Mouse (Mus musculus): ENCODE measurements around the gene Gjc1. TPM values are rescaled to one million over a fixed set of nuclear protein-coding genes. Genes with fewer than 3 reads are reported as not detected.

Gjc1 gene
- polyA plus RNA-seq, 1 experiment from 2014 or later = 37.0 TPM

GRCm38 (mm10) chr11:102783443-102783842 lies 36.1 kb downstream of the Gjc1 start:
- ATAC-seq = no peak
- WGBS = 54% methylated on average over 7 of the region's 7 CpGs

GRCm38 (mm10) chr11:102781523-102781922 lies 38.0 kb downstream of the Gjc1 start:
- DNase-seq (ENCODE audit: low spot score) (no peak), ATAC-seq (no peak)
- H3K9me3 ChIP-seq (ENCODE audit: low read length) = no peaks in the 10 kb centered on the region
- H3K4me2 ChIP-seq (replicated peaks; ENCODE audit: low read depth, low read length) = no peak overlapping the region
- no peak for TF ChIP-seq EP300 (IDR thresholded peaks at IDR 0.05)
- no peak for TF ChIP-seq CTCF (IDR thresholded peaks at IDR 0.05)
- H3K36me3 ChIP-seq (ENCODE audit: insufficient read depth, low read length) = no peaks in the 10 kb centered on the region
- peaks cover 11% of the 10 kb centered on the region for H3K4me1 ChIP-seq (ENCODE audit: insufficient read depth, low read depth, low read length)
- no peaks in the 10 kb centered on the region for H3K27me3 ChIP-seq (replicated peaks; ENCODE audit: insufficient read depth, low read length)
- H3K27ac ChIP-seq (ENCODE audit: low read length) = no peak overlapping the region
- 90% methylated on average over 4 of the region's 4 CpGs for WGBS
- H3K4me3 ChIP-seq (ENCODE audit: low read depth, low read length) = no peak overlapping the region
- H3K9ac ChIP-seq (replicated peaks; ENCODE audit: low read depth) = no peak overlapping the region

More at GRCm38 (mm10) chr11:102783443-102783842, 36.1 kb downstream of the Gjc1 start:
- no peak for TF ChIP-seq CTCF (IDR thresholded peaks at IDR 0.05)
- no peak for TF ChIP-seq EP300 (IDR thresholded peaks at IDR 0.05)
- H3K4me1 ChIP-seq (ENCODE audit: insufficient read depth, low read depth, low read length) = peaks cover 4% of the 10 kb centered on the region; the same call in 1 of the 2 replicates
- H3K27ac ChIP-seq (ENCODE audit: low read length) = no peak overlapping the region
- no peaks in the 10 kb centered on the region for H3K9me3 ChIP-seq (ENCODE audit: low read length)
- H3K4me2 ChIP-seq (replicated peaks; ENCODE audit: low read depth, low read length) = no peak overlapping the region
- DNase-seq (ENCODE audit: low spot score) = no peak
- no peaks in the 10 kb centered on the region for H3K27me3 ChIP-seq (replicated peaks; ENCODE audit: insufficient read depth, low read length)
- no peak overlapping the region for H3K4me3 ChIP-seq (ENCODE audit: low read depth, low read length)
- no peaks in the 10 kb centered on the region for H3K36me3 ChIP-seq (ENCODE audit: insufficient read depth, low read length)
- no peak overlapping the region for H3K9ac ChIP-seq (replicated peaks; ENCODE audit: low read depth)

GRCm38 (mm10) chr11:102780986-102781351 lies 38.5 kb downstream of the Gjc1 start:
- H3K4me2 ChIP-seq (replicated peaks; ENCODE audit: low read depth, low read length) = no peak overlapping the region
- no peak overlapping the region for H3K4me3 ChIP-seq (ENCODE audit: low read depth, low read length)
- 39% methylated on average over 10 of the region's 10 CpGs for WGBS
- H3K27ac ChIP-seq (ENCODE audit: low read length) = peak overlapping the region; percentile 75
- DNase-seq (ENCODE audit: low spot score) (no peak), ATAC-seq (no peak)
- TF ChIP-seq EP300 (IDR thresholded peaks at IDR 0.05) (no peak), CTCF (IDR thresholded peaks at IDR 0.05) (no peak)
- no peak overlapping the region for H3K9ac ChIP-seq (replicated peaks; ENCODE audit: low read depth)
- H3K4me1 ChIP-seq (ENCODE audit: insufficient read depth, low read depth, low read length) = peaks cover 11% of the 10 kb centered on the region
- H3K36me3 ChIP-seq (ENCODE audit: insufficient read depth, low read length) = no peaks in the 10 kb centered on the region
- no peaks in the 10 kb centered on the region for H3K27me3 ChIP-seq (replicated peaks; ENCODE audit: insufficient read depth, low read length)
- H3K9me3 ChIP-seq (ENCODE audit: low read length) = no peaks in the 10 kb centered on the region

DNA sequence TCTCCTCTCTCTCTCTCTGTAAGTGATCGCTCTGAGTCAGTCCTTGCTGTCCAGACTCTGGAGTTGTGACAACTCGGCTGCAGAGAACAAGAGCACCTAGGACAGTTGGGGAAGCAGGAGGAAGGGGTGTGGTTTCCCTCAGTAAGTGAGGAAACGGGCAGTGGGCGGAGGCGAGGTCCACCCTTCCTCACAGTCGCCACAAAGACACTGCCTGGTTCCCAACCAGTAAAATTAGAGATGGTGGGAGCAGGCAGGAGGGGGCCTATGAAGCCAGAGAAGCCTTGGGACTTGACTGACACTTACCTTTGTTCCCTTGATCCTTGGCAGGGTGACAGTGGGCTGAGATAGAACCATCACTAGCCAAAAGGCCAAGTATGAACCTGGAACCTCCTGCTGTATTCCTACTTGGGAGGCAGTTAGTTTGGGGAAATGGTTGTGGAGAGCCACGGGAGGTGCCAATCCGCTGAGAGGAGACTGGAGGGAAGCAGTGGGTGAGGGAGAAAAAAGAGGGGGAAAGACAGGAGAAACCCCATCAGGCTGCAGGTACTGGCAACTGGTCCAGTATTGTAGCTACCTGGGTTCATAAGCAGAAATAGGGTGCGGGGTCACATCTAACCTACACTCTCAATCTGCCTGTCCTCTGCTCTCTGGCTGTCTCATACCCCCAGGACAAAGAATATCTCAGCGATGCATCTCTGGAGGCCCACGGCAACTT lies 39.1 kb downstream of the Gjc1 start:
- Histone ChIP-seq H3K27me3 (replicated peaks; ENCODE audit: insufficient read depth, low read length) (no peaks in the 10 kb centered on the region), H3K27ac (ENCODE audit: low read length) (peak overlapping the region; percentile 82), H3K36me3 (ENCODE audit: insufficient read depth, low read length) (no peaks in the 10 kb centered on the region), H3K9me3 (ENCODE audit: low read length) (no peaks in the 10 kb centered on the region), H3K4me1 (ENCODE audit: insufficient read depth, low read depth, low read length) (peaks cover 11% of the 10 kb centered on the region), H3K4me3 (ENCODE audit: low read depth, low read length) (no peak overlapping the region), H3K4me2 (replicated peaks; ENCODE audit: low read depth, low read length) (no peak overlapping the region), H3K9ac (replicated peaks; ENCODE audit: low read depth) (no peak overlapping the region)
- WGBS = 30% methylated on average over 10 of the region's 11 CpGs
- DNase-seq (ENCODE audit: low spot score) = peak; percentile 75
- TF ChIP-seq EP300 (IDR thresholded peaks at IDR 0.05) (peak; percentile 85), CTCF (IDR thresholded peaks at IDR 0.05) (no peak)
- ATAC-seq = peak; percentile 84

- Histone ChIP-seq H3K9me3 (ENCODE audit: low read length) (no peaks in the 10 kb centered on the region), H3K36me3 (ENCODE audit: insufficient read depth, low read length) (no peaks in the 10 kb centered on the region), H3K9ac (replicated peaks; ENCODE audit: low read depth) (no peak overlapping the region), H3K4me1 (ENCODE audit: insufficient read depth, low read depth, low read length) (peaks cover 11% of the 10 kb centered on the region), H3K27me3 (replicated peaks; ENCODE audit: insufficient read depth, low read length) (no peaks in the 10 kb centered on the region), H3K4me2 (replicated peaks; ENCODE audit: low read depth, low read length) (no peak overlapping the region), H3K4me3 (ENCODE audit: low read depth, low read length) (no peak overlapping the region), H3K27ac (ENCODE audit: low read length) (peak overlapping the region; percentile 82)
- WGBS = 43% methylated on average over 7 of the region's 7 CpGs
- ATAC-seq (peak; percentile 68), DNase-seq (ENCODE audit: low spot score) (peak; percentile 24)
- TF ChIP-seq EP300 (IDR thresholded peaks at IDR 0.05) (no peak), CTCF (IDR thresholded peaks at IDR 0.05) (no peak)
Measured at GRCm38 (mm10) chr11:102779824-102780223, 39.7 kb downstream of the Gjc1 start.

DNA sequence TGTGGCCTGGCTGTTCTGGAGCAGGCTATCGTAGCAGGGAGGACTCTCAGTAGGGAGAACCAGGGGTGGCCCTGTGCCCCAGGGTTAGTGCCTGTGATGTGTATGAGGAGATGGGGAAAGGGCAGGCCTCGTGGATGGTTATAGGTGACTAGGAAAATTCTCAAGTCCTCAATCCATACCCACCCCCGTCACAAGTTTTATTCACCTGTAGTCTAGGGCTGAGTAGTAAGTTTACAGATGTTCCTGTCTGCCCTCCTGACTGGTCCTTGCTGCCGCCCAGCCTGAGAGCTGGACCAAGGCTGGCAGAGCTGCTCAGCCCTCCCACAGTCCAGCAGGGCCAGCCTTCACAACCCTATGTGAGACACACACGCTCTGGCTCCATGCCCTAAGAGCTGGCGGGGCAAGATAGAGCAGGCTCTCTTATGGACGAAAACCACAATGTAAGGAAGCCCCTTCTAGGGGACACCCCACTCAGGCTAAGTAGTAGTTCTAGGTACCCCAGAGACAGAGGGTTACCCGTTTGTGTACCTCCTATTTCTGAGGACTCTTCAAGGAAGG lies 40.3 kb downstream of the Gjc1 start:
- no peak overlapping the region for H3K9ac ChIP-seq (replicated peaks; ENCODE audit: low read depth)
- peak overlapping the region; percentile 82; the same call in 1 of the 2 replicates for H3K27ac ChIP-seq (ENCODE audit: low read length)
- no peaks in the 10 kb centered on the region for H3K9me3 ChIP-seq (ENCODE audit: low read length)

More for the DNA sequence above, 40.3 kb downstream of the Gjc1 start:
- no peak overlapping the region for H3K4me3 ChIP-seq (ENCODE audit: low read depth, low read length)
- no peak overlapping the region for H3K4me2 ChIP-seq (replicated peaks; ENCODE audit: low read depth, low read length)
- 75% methylated on average over 8 of the region's 8 CpGs for WGBS
- TF ChIP-seq EP300 (IDR thresholded peaks at IDR 0.05) (no peak), CTCF (IDR thresholded peaks at IDR 0.05) (no peak)
- no peaks in the 10 kb centered on the region for H3K36me3 ChIP-seq (ENCODE audit: insufficient read depth, low read length)
- no peak for ATAC-seq
- H3K27me3 ChIP-seq (replicated peaks; ENCODE audit: insufficient read depth, low read length) = no peaks in the 10 kb centered on the region
- no peak for DNase-seq (ENCODE audit: low spot score)
- H3K4me1 ChIP-seq (ENCODE audit: insufficient read depth, low read depth, low read length) = peaks cover 11% of the 10 kb centered on the region
